Mouse (Mus musculus): ENCODE measurements around the gene Atp6v1f. TPM values are rescaled to one million over a fixed set of nuclear protein-coding genes. Genes with fewer than 3 reads are reported as not detected.

Gene Atp6v1f
- total and polyA plus RNA-seq, 3 experiments: 312 to 349 TPM; not detected in 1

DNA sequence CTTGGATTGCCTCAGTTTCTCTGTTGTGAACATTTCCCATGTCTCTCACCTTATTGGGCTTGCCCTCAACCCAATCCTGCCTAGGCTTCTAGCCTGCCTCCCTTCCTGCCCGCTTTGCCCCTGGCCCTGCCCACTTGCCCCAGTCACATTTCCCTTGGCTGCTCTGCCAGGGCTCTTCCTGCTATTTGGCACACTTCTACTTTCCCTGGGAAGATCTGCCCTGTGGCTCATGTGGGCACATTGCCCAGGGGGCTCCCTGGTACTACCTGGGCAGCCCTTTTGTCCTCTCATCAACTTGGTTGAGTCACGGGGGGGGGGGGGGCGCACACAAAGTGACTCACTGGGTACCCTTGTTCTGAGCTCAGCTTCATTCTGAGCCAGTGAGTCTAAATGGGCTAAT lies 35.4 kb upstream of the Atp6v1f start:
- DNase-seq (ENCODE audit: low read depth, low spot score): no peak
- TF ChIP-seq SIN3A (IDR thresholded peaks at IDR 0.05; ENCODE audit: low read length) (no peak), POLR2A (IDR thresholded peaks at IDR 0.05; ENCODE audit: control insufficient read depth in 1 of 2, insufficient read depth in 1 of 2, low read depth in 1 of 2, low read length in 2 of 2, poor library complexity in 1 of 2) (no peak), SMC3 (IDR thresholded peaks at IDR 0.05; ENCODE audit: low read depth, low read length) (no peak), ZNF384 (IDR thresholded peaks at IDR 0.05; ENCODE audit: low read depth, low read length) (no peak), ZMIZ1 (IDR thresholded peaks at IDR 0.05; ENCODE audit: low read depth, low read length) (no peak), ZKSCAN1 (IDR thresholded peaks at IDR 0.05; ENCODE audit: low read depth, low read length) (no peak), CTCF (IDR thresholded peaks at IDR 0.05 in 2 of 3, conservative IDR thresholded peaks at IDR 0.05 in 1 of 3; ENCODE audit: control insufficient read depth in 1 of 3, insufficient read depth in 1 of 3, low read depth in 2 of 3, low read length in 3 of 3, poor library complexity in 1 of 3, severe bottlenecking in 1 of 3) (no peak), MAFK (IDR thresholded peaks at IDR 0.05; ENCODE audit: borderline replicate concordance, low read depth, low read length) (no peak), POLR2AphosphoS2 (IDR thresholded peaks at IDR 0.05; ENCODE audit: low read length) (no peak)
- Histone ChIP-seq H3K27me3 (ENCODE audit: control insufficient read depth in 1 of 2, insufficient read depth in 2 of 2, low read length in 2 of 2) (no peaks in the 10 kb centered on the region), H3K36me3 (ENCODE audit: control insufficient read depth in 1 of 2, insufficient read depth in 2 of 2, low read length in 2 of 2) (peaks cover 0 to 3% of the 10 kb centered on the region in 2 experiments; a peak in 1 of 4 replicates), H3K9ac (ENCODE audit: control insufficient read depth, low read depth, low read length, poor library complexity, severe bottlenecking) (no peak overlapping the region), H3K4me1 (ENCODE audit: control insufficient read depth in 1 of 2, insufficient read depth in 2 of 2, low read length in 2 of 2) (peaks cover 0 to 28% of the 10 kb centered on the region in 2 experiments; a peak in 3 of 4 replicates), H3K79me2 (ENCODE audit: control insufficient read depth, insufficient read depth, low read length, poor library complexity) (no peaks in the 10 kb centered on the region), H3K4me3 (ENCODE audit: control insufficient read depth in 1 of 2, insufficient read depth in 1 of 2, low read depth in 2 of 2, low read length in 2 of 2) (no peak overlapping the region), H3K9me3 (replicated peaks; ENCODE audit: insufficient read depth, low read length) (no peaks in the 10 kb centered on the region), H3K27ac (ENCODE audit: control insufficient read depth, low read depth, low read length) (no peak overlapping the region)

- no peak for DNase-seq (ENCODE audit: low read depth, low spot score)
- Histone ChIP-seq H3K4me3 (ENCODE audit: control insufficient read depth in 1 of 2, insufficient read depth in 1 of 2, low read depth in 2 of 2, low read length in 2 of 2) (no peak overlapping the region), H3K4me1 (ENCODE audit: control insufficient read depth in 1 of 2, insufficient read depth in 2 of 2, low read length in 2 of 2) (peaks cover 0 to 28% of the 10 kb centered on the region in 2 experiments; a peak in 3 of 4 replicates), H3K9ac (ENCODE audit: control insufficient read depth, low read depth, low read length, poor library complexity, severe bottlenecking) (no peak overlapping the region), H3K27ac (ENCODE audit: control insufficient read depth, low read depth, low read length) (no peak overlapping the region), H3K79me2 (ENCODE audit: control insufficient read depth, insufficient read depth, low read length, poor library complexity) (no peaks in the 10 kb centered on the region), H3K9me3 (replicated peaks; ENCODE audit: insufficient read depth, low read length) (no peaks in the 10 kb centered on the region), H3K36me3 (ENCODE audit: control insufficient read depth in 1 of 2, insufficient read depth in 2 of 2, low read length in 2 of 2) (peaks cover 0 to 3% of the 10 kb centered on the region in 2 experiments; a peak in 1 of 4 replicates), H3K27me3 (ENCODE audit: control insufficient read depth in 1 of 2, insufficient read depth in 2 of 2, low read length in 2 of 2) (no peaks in the 10 kb centered on the region)
- TF ChIP-seq POLR2AphosphoS5 (IDR thresholded peaks at IDR 0.05; ENCODE audit: borderline replicate concordance, low read depth, low read length) (no peak), TCF12 (IDR thresholded peaks at IDR 0.05; ENCODE audit: low read depth, low read length) (no peak), MEF2A (IDR thresholded peaks at IDR 0.05; ENCODE audit: extremely low read depth, insufficient replicate concordance, low read depth, low read length, poor library complexity, severe bottlenecking) (no peak), ELF1 (IDR thresholded peaks at IDR 0.05; ENCODE audit: low read depth, low read length) (no peak), CHD1 (IDR thresholded peaks at IDR 0.05; ENCODE audit: low read depth, low read length) (no peak), MYC (IDR thresholded peaks at IDR 0.05; ENCODE audit: low read depth, low read length) (no peak), HCFC1 (IDR thresholded peaks at IDR 0.05; ENCODE audit: low read depth, low read length) (no peak), POLR2A (IDR thresholded peaks at IDR 0.05; ENCODE audit: control insufficient read depth in 1 of 2, insufficient read depth in 1 of 2, low read depth in 1 of 2, low read length in 2 of 2, poor library complexity in 1 of 2) (no peak), POLR2AphosphoS2 (IDR thresholded peaks at IDR 0.05; ENCODE audit: low read length) (no peak), UBTF (IDR thresholded peaks at IDR 0.05; ENCODE audit: borderline replicate concordance, insufficient read depth, low read depth, low read length) (no peak)
These were observed 34.9 kb upstream of the Atp6v1f start for GRCm38 (mm10) chr6:29432676-29433037.
